Mouse (Mus musculus) frontal cortex, postnatal 10 days (tissue): Measurements from ENCODE around the gene Kin.

ENCODE experiments used
- DNase-seq, 2 experiments: peaks; one replicate each; pipeline ENCODE4 v3.0.0; 2022; ENCODE audit warnings: low spot score in 2 of 2, mixed read lengths in 1 of 2

The Kin gene

DNA sequence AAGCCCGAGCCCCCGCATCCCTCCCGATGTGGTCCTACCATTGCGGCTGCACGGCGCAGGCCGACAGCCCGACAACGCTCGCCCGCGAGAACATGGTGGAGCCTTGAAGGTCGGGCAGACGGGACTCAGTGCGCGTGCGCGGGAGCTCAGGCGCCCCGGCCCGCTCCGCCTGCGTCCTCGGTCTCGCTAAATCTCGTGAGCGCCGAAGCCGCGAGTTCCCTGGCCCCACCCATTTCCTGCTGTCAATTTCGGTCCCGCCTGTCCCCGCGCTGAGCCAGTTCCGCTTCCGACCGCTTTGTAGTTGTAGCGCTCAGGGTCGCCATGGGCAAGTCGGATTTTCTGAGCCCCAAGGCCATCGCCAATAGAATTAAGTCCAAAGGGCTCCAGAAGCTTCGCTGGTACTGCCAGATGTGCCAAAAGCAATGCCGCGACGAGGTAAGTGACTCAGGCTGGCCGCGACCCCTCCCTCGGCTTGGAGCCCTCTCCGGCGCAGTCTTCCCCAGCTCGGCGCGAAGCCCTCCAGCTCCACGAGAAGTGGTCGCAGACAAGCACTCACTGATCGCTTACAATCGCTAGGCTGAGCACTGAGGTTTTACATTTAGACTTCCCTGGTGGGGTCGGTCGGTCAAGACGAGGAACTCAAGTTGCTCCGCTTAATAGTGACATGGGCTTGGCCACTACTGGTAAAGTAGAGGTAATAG is at the start of gene Kin, which contains the start of gene Atp5c1:
Gene Kin (plus strand): TSS at position 284 of the 701 bp plus-strand sequence.
Gene Atp5c1 (minus strand): TSS at position 201 of the 701 bp plus-strand sequence.
- DNase-seq = peak; percentile 94 to 97

DNA sequence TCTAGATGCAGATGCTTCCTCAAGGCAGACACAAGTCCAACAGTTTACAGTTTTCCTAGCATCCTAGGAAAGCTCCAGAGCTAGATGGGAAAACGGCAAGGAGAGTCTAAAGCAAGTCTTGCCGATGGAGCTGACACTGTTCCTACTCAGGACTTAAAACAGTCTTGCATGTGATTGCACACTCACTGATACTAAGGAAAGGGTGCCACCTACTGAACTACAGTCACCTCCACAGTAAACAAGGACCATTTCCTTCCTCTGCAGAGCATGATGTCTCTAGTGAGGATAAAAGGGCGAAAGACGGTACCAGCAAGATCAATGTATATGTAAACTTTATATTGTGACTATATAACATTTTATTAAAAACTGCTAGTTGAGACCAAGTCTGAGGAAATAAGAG is 46.7 kb upstream of the Kin start:
- DNase-seq = no peak

- DNase-seq = no peak
Measured at GRCm38 (mm10) chr2:10034976-10035375, 45.4 kb upstream of the Kin start.

- no peak for DNase-seq
Measured at GRCm38 (mm10) chr2:10047758-10048436, 32.5 kb upstream of the Kin start.

DNA sequence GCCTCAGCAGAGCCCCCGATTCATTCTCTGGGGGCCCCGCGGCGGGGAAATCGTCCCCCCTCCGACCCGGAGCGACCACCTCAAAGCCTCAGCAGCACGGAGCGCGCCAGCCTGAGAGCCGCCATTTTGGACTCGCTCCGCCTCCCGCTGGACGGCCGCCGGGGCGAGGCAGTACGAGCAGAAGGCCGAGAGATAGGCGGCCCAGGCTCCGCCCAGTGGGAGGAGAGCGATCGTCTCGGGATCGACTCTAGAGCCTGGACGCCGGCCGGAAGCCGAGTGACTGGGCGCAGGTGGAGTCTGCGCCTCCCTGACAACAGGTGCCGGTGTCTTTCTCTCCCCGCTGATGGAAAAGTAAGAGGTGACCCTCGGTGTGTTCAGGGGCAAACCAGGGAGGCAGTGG is 31.9 kb upstream of the Kin start, which contains the start of gene Taf3:
Gene Taf3 (minus strand): TSS at position 136 of the 400 bp plus-strand sequence.
- DNase-seq = peak; percentile 85 to 90

DNA sequence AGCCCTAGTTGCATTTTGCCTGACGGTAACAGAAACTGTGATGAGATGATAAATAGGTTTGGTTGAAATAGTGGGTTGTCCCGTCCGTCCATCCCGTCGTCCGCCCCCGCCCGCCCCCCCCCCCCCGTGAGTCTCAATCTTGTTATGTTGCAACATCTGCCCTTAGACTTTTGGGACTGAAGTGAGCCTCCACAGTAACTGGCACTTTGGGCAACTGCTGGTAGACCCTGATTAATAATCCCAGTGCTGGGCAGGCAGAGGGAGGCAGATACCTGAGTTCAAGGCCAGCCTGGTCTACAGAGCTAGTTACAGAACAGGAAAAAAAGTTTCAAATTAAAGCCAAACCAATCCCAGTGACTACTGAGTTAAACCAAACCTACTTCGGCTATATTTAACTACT is 30.9 kb upstream of the Kin start:
- no peak for DNase-seq

DNA sequence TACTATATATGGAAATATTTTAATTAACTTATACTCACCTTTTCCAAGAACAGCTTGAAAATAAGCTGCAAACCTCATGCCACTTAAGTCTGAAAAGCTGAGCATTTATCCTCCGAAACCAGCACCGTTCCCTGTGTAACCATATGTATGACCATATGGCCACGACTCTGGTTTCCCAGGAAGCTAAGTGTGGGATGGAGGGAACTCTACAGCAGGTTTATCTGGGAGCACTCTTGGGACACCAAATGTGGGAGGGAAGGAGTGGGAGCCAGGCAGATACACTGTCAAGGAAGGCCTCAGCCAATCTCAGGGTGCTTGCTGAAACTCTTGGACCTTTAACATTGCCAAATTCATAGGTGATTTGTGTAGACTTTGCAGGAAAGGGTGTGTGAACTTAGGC is 29.5 kb upstream of the Kin start:
- peak in 1 of 2 experiments; percentile 27 for DNase-seq

DNA sequence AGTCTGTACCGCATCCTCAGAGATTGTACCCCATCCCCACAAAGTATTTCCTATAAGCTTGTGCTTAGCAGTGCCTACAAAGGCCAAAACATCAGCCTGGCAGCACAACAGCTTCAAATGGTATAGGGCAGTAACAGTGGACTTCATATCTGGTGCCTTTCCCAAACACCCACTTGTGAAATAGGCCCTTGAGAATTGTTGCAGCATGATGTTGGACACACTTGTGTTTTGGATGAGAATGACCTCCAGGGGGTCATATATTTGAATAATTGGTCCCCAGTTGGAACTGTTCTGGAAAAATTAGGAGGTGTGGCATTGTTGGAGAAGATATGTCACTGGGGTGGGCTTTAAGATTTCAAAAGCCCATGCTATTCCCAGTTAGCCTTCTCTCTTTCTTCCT is 28.4 kb upstream of the Kin start:
- no peak for DNase-seq

DNA sequence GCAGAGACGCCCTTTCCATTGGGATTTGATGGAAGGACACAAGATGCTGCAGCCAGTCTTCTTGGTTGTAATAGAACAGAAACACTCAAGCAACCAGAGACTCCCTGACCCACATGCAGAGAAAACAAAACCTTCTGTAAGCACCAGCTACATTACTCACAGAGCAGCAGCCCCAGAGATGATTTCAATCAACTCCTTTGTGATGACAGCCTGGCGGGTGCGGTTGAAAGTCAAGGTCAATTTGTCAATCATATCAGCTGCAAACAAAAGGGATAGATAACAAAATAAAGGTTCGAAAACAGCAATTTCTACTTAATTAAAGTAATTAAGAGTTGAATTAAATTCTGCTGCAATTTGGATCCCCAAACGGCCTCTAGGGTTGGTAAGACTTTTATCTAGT is 21.6 kb upstream of the Kin start:
- no peak for DNase-seq

- no peak for DNase-seq
Measured at GRCm38 (mm10) chr2:10071751-10072150, 8.6 kb upstream of the Kin start.

- no peak for DNase-seq
Measured at GRCm38 (mm10) chr2:10074470-10074869, 5.9 kb upstream of the Kin start.

DNA sequence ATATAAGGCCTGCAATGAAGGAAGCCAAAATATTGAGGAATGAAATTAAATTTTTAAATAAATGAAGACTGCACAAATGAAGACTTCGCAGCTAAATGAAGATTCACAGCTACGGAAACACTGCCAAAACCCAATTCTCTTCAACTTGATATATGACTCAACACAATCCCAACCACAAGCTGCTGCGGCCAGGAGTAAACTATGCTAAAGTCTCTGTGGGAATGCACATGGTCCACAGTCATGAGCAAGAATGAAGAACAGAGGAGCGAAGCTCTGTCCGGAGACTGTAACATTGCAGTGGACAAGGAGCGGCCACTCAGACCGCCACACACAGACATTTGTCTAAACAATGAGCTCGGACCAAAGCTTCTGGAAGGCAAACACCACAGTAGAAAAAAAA is 3.7 kb upstream of the Kin start:
- no peak for DNase-seq

DNA sequence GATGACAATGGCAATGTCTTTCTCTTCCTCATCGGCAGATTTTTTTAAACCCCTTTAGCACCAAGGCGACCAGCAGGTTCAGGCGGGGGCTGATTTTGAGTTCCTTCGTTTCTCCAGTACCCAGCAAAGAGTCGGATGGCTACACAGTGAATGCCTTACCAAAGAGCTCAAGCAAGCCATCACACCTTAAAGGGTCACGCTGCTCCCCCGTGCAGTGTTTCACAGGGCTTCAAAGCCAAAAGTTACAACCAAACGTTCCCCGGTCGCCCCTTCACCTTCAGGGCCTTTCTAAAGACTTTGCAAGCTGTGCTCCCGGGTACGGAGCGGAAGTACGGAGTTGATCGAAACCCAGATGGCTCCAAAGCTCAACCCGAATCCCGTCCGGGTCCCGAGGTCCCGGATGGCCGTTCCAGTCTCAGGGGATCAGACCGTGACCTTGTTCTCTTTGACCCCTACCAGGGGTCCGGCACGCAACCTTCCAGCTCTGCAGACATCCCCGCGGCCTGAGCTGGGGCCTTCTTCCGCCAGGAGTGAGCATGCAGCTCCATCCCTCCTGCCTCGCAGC is 566 bp upstream of the Kin start:
- DNase-seq = no peak

DNA sequence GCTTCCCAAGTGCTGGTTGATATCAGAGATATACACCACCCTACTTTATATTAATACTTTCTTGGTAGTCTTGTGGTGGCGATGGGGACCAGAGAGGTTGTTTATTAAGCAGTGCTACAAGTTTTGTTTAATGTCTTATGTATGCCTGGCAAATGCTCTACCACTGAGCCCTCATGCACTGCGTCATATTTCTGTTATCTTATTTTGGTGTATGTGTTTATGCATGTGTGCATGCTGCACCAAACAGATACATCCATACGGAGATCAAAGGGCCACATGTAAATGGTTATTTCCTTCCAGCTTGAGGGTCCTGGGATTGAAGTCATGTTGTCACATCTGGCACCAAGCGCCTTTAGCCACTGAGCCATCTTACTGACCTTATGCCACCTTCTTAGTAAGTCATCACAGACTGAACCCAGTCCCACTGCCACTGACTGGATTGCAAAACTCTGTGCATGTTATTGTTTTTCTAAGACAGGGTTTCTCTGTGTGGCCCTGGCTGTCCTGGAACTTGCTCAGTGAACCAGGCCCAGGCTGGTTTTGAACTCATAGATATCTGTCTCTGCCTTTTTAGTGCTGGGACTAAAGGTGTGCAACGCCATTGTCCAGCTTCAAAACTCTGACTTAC is 1.2 kb downstream of the Kin start:
- no peak for DNase-seq

DNA sequence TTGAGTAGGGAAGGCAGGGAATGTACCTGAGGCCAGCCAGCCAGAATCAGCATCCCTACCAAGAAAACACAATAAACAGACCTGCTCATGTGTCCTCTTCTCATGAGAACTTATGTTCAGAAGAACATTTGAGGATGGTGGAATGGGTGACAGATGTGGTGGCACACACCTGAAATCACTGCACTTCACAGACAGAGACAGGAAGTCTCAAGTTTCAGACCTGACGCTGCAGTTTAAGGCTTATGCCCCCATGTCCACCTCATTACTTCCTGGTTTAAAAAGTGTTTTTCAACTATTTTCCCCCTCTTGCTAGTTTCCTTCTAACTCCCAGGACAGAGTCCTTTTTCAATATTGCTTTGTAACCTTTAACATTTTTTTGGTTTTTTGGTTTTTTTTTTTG is 2.3 kb downstream of the Kin start:
- no peak for DNase-seq

GRCm38 (mm10) chr2:10087256-10087850 is 7.0 kb downstream of the Kin start:
- DNase-seq = no peak

DNA sequence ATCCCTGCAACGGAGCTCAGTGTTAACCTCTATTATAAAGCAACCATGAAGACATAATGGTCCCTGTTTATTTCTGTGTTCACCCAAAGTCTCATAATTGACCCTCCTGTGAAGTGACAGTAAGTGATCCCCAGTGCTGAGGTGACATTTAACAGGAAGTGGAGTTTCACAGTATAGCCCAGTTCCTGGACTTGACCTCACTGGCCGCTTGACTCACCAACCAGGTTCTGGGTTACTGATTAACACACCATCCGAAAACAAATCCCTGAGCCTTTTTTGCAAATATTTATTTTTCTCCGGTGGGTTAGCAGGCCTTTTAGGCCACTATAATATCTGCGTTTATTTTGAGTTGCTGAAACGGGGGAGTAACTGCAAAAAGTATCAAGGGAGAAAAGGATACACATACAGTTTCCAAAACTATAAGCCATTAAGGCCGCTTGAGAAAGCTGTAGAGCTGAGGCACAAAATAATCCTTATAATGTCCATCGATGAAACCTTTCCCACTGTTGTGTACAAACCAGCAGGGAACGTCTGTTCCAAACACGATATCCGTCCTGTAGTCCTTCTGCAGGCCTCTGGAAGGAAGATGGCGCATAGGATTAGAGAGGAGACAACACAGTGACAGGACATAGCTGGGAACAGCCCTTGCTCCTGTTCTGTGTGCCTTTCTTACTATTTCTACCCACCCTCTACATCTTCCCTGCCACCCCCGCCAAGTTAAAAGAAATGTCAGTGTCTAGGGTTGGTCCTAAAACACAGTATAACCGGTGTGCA is 14.1 kb downstream of the Kin start:
- no peak for DNase-seq

DNA sequence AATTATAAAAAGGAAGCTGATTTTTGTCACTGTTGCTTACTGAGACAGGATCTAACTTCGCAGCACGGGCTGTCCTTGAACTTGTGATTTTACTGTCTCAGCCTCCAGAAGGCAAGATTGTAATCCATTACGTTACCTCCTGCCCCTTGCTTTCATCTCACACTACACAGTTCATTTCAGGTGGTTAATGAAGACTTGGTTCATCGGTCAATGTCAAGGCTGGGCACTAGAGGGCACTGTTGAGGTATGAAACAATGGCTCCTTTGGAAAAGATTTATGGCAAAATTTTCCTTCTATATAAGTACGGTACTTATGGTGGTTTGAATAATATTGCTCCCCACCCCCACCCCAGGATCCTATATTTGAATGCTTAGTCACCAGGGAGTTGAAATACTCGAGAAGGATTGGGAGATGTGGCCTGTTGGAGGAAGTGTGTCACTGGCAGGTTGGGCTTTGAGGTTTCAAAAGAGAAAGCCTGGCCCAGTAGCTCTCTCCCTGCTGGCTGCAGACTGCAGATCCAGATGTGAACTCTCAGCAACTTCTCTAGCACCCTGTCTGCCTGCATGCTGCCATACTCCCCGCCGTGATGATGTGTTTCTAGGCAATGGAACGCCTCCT is 18.3 kb downstream of the Kin start:
- DNase-seq = peak in 1 of 2 experiments; percentile 39

DNA sequence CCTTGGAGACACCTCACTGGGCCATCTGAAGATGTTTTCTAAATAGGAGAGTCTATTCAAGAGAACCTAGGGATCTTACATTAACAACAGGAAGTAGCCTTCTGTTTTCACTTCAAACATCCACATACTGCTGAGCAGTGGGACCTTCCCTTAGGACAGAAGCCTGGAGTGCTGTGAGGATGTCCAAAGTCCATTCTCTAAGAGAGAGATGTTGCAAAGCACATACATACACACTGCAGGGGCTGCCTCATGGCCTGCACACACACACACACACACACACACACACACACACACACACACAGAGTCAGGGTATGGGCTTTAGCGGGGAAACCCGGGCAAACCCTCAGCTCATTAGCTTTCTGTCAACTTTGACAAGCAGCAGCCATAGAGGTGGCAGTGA is 20.1 kb downstream of the Kin start:
- no peak for DNase-seq

GRCm38 (mm10) chr2:10101180-10101579 is 20.8 kb downstream of the Kin start:
- peak in 1 of 2 experiments; percentile 45 for DNase-seq
